Mouse (Mus musculus) cerebral cortex, adult 2 months (tissue): ENCODE results near the gene Gpr39.

Source experiments
- WGBS: fragments of 180-500 bp; shearing (Covaris S2); methylation state at CpG from one replicate; pipeline ENCODE4 v1.1.7; 2018; 5-methylcytosine and 5-hydroxymethylcytosine counted together

The Gpr39 gene

DNA sequence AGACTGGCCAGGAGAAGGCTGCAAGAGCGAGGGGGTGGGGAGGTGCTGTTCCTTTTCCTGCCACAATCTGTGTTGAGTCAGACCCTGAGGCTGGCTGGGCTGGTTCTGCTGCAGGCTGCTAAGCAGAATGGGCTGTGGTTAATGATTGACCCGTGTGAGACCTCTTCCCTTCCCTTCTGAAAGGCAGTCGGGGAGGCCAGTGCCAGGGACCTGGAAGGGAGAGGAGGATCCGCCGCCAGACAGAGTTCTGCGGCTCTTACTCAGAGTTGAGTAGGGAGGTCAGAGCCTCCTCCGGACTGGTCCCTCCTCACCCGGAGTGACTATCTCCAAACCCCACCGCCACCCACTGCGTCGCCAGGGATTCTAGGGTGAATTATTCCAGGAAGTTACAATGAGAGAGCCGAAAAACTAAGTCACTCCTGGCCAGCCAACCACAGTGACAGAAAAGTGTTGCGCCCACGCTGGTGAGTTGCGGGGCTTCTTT lies at the start of gene Gpr39:
Gene Gpr39, plus strand, starts transcription at position 206 of the 484 bp plus-strand sequence.
- 65% methylated on average over 15 of the region's 15 CpGs for WGBS

DNA sequence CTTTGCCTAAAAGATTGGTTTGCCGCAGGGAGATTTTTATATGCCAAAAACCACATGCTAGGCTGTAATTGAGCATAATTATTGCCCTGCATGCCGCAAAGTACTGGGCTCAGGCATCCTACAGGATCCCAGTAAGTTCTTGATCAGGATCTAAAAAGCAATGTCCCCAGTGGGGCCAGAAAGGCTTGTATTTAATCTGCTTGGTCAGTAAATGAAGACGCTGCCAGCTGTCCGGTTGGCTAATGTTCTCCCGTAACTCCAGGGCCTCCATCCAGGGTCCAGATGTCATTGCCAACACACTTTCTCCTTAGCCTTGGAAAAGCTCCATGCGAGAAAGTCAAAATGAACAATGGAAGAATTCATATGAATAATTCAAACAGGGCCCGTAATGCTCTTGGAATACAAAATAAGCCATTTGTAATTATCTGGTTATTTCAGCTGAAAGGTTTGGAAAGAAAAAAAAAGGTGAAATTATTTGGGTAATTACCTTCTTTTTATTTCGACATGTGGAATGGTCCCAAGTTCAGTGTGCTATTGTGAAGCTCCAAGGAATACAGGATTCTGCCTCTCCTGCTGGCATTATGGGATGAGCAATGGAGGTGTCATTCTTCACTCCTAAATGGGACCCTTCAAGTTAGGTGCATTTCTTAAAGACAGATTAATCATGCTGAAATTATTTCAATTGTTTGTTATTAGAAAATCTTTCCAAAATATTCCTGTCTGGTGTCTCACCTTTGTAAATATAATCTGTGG lies 37.1 kb upstream of the Gpr39 start:
- WGBS, result 57% methylated on average over 8 of the region's 8 CpGs

DNA sequence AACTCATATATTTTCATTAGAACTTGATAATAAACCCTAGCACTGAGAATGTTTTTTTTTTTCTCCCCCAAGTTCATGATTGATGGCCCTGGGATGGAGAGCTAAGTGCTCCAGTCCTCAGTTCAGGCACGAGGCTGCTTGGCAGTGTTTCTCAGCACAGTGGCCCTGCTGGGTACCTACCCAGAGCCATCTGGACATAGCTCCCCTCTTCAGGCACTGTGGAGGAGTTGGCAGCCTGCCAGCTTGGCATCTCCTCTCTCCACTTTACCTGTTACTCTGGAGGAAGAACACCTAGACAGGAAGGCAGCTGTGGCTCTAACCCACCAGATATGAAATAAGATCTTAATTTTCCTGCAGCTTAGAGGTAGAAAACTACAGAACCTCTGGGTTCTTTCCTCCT lies 33.2 kb upstream of the Gpr39 start:
- 46% methylated on average over 1 of the region's 1 CpGs for WGBS

DNA sequence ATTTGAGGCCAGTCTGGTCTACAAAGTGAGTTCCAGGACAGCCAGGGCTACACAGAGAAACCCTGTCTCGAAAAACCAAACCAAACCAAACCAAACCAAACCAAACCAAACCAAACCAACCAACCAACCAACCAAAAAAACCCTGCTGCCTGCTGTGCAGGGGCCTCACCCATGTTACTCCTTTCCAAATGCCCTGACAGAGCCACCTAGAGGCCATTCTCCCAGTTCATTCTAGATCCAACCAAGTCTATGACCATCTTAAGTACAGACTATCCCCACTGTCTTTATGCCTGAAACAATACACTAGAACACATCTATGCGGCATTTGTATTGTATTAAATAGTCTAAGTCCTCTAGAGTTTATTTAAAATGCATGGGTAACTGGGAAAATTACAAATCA lies 30.0 kb upstream of the Gpr39 start:
- 88% methylated on average over 2 of the region's 2 CpGs for WGBS

DNA sequence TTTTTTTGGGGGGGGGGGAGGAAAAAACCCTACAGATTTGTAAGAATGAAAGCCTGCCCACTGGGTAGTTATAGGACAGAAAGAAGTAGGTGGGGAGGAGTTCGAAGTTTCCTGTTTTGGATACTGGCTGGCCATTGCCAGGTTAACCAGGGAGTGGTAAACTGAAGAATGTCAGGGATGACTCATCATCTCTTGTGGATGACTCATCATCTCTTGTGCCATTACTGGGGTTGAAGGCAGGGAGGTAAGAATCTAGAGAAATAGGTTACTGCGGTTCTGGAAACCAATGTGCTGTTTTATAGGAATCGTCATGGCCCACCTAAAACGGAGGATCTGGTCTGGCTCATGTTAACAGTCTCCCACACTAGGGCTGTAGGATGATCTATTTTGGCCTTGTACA lies 28.8 kb upstream of the Gpr39 start:
- WGBS, result 73% methylated on average over 4 of the region's 4 CpGs

DNA sequence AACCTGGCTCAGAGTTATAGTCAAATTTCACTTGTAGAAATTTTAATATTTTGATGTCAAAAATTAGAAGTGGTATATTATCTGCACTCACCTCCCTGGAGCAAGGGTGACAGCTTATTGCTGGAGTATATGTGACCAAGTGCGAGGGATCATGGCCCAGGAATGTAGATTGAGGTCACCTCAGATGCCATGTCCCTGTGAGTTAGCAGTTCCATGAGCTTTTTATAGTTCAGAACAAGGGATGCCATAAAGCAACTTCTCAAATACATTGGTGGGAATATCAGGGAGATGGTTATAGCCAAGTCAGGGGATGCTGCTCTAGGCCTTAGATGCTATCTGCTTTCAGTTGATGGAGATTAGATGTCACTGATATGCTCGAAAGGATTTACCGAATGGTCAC lies 27.7 kb upstream of the Gpr39 start:
- 93% methylated on average over 3 of the region's 3 CpGs for WGBS

DNA sequence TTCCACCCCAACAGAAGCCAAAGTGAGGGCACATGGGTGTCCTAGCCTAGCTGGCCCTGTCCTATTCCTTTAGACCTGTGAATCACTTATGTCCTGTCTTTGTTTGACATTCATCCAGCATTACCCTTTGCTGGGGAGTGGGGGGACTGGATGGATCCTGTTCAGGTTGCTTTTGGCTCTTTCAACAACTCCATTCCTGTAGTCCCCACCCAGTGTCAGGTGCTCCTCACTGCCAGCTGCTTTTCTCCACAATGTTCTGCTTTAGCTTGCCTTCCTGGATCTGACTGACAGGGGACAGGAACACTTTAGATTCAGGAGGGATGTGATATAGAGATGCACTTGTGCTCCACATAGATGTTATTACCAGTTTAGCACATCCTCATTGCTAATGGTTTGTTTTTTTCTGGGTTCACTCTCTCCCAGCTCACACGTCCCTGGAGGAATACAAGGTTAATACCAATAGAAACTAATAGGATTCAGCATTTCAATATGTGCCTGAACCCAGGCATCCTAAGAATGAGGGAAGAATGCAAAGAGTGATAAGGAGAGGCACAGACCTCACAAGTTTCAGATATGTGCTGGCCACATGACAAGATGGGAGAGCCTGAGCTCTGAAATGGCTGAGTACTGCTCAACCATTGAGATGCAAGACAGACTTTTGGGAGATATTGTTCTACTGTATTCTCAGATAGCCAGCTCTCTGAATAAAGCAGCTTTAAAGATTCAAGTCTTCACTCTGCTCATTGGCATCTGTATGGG lies 23.8 kb upstream of the Gpr39 start:
- WGBS, result 87% methylated on average over 1 of the region's 1 CpGs

DNA sequence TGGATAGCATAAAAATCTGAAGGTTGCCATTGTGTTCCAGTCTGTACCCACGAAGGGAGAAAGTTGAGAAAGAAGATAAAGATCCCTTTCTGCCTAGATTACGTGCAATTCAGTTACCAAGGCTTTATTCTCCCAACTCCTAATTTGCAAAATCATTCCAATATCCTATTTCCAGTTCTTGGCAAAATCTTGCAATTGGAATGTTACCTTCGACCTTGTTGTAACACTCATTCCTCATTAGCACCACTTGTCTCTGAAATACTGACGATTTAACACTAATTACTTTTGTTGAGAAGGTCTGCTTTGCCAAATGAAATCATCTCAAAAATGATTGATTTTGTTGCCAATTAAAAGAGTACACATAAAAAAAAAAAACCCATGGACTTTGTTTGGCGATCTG lies 19.4 kb upstream of the Gpr39 start:
- 63% methylated on average over 5 of the region's 5 CpGs for WGBS

DNA sequence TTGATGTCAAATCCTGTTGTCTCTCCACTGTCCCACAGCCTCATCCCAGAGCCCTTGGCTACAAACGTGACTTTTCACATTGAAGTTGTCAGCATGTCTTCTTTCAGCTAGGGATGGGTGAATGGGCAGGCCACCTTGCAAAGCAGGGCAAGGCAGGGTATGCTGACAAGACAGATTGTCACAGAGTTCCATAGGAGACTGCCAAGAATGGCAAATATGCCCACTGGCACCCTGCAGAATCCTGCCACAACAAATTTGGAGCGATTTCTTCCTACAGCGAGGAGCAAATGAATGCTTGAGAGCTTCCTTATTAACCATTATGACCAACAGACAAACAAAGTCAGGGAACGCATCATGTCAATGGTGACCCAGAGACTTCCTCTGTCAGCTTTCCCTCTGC lies 16.6 kb upstream of the Gpr39 start:
- 79% methylated on average over 4 of the region's 4 CpGs for WGBS

DNA sequence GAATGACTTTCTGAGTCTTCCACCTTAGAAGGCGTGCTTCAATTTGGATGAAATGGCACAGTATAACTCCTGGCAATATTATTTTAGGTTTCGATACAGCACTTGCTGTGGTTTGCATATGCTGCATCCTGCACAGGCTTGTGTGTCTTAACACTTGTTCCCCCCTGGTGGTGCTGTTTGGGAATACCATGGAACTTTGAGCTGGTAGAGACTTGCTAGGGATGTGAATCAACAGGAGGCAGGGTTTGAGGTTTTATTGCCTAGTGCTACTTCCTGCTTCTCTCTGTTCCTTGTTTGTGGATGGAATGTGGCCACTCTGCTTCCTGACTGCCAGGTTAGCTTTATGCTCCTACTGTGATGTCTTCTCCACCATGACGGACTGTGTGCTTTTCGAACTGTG lies 15.9 kb upstream of the Gpr39 start:
- WGBS, result 94% methylated on average over 4 of the region's 4 CpGs

DNA sequence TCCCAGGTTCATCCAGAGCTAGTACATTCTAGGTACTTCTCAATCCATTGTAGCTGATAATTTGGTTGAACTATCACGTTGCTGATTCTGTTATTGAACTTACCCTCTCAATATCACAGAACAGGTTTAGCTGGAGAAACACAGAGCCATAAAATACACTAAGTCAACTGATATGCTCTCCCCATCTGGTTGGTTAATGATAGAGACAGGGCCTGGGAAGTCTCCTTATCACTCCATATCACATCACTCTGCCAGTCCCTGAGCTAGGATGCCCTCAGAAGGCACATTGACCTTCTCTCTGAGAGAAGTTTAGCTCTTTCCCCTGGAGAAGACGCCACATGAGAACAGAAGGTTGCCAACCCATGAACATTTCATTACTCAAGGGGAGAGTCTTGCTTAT lies 14.7 kb upstream of the Gpr39 start:
- WGBS, result 90% methylated on average over 2 of the region's 2 CpGs

DNA sequence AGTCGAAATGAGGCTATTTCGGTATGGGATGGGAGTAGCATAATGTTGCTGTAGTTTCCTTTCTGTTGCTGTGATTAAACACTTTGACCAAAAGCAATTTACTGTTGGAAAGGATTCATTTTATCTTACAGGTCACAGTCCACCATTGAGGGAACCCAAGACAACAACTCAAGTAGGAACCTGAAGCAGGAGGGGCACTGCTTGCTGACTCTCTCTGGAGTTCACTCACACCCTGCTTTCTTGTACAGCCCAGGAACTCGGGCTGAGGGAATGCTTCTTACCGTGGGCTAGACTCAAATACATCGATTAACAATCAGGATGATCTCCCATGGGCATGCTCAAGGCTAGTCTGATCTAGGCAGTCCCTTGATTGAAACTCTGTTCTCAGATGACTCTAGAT lies 14.1 kb upstream of the Gpr39 start:
- WGBS, result 88% methylated on average over 5 of the region's 5 CpGs

DNA sequence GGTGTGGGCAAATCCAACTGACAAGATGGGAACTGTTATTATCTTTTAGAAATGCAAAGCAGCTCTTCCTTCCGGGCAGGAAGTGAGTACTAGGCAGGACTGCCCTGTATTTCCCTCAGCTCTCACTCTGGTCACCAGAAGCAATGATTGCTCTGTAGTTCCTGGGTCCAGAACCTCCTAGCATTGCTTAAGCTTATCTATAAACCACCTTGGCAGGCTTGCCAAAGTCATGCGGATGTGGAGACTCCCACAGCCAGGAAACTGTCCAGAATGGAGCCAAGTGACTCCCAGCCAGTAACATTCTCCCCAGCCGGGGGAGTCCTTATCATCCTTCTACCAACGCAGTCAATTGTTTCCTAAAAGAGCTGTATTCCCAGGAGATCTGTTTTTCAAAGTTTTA lies 13.7 kb upstream of the Gpr39 start:
- 33% methylated on average over 4 of the region's 4 CpGs for WGBS

DNA sequence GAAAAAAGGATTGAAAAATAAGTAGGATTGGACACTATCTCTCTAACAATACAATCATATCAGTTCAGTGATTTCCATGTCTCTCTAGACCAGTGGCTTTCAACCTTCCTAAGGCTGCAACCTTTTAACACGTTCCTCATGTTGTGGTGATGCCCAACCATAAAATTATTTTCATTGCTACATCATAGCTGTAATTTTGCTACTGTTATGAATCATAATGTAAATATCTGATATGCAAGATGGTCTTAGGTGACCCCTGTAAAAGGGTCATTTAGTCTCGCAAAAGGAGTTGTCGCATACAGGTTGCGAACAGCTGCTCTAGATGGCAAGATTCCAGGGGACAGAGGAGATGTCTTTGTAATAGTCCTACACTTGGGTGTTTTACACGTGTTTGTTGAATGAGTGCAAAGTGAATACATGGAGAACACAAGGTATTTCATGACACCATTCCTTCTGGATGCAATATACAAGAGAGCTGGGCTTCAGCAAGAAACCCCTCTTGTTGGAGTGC lies 11.6 kb upstream of the Gpr39 start:
- 82% methylated on average over 5 of the region's 5 CpGs for WGBS

DNA sequence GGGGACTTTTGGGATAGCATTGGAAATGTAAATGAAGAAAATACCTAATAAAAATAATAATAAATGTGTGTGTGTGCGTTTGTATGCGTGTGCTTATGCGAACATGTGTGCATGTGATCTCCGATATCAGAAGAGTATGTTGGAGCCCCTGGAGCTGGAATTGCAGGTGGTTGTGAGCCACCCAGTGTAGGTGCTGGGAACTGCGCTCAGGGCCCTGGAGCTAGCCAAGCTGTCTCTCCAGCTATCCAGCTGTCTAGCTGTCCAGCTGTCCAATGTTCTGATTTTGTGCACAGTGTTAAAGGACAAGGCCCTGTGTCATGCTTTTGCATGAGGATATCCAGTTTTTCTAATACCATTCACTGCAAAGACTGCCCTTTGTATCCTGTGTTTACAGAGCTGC lies 7.8 kb upstream of the Gpr39 start:
- 86% methylated on average over 5 of the region's 5 CpGs for WGBS

DNA sequence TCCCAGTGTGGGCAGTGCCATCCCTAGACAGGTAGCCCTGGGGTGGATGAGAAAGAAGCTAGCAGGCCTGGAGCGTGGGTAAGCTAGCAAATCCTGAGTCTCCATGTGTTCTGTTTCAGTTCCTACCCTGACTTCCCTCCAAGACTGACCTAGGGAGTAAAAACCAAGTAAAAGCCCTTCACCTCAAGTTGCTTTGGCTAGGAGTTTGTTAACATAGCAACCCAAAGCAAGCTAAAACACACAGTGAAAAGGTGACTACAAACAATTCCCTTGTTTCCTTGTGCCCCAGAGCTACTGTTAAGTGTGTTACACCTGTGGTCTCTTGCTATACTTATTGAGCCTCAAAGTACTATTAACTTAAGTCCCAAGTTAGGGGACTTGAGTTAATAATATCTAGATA lies 1.6 kb upstream of the Gpr39 start:
- 97% methylated on average over 1 of the region's 1 CpGs for WGBS

DNA sequence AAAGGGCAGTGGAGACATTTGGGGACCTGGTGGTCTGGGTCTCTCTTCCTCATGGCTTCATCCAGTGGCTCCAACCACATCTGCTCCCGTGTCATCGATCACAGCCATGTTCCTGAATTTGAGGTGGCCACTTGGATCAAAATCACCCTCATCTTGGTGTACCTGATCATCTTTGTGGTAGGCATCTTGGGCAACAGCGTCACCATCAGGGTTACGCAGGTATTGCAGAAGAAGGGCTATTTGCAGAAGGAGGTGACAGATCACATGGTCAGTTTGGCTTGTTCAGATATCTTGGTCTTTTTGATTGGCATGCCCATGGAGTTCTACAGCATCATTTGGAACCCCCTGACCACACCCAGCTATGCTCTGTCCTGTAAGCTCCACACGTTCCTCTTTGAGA lies 491 bp downstream of the Gpr39 start:
- 91% methylated on average over 5 of the region's 5 CpGs for WGBS

DNA sequence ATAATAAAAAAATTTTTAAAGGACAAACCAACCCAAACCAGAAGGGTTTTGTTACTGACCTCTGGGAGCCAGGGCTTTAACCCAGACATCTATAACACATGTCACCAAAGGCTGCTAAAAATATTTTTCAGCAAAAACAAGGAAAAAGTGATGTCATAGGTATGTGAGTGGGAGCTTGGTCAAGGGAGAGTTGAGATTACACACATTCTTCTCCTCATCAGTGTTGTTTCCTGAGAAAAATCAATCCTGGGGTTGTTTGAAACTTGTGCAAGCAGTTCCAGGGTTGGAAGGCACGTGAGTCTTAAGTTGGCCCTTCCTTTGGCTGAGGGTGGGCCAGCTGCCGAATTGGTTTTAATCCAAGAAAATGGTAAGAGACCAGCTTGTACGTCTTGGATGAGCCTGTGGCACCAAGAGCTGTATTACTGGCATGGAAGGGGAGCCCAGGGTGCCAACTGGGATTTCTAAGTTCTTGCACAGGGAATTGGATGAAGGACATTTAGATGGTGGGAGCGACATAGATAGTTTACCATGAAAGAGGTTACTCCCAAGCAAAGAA lies 2.8 kb downstream of the Gpr39 start:
- 73% methylated on average over 4 of the region's 4 CpGs for WGBS

DNA sequence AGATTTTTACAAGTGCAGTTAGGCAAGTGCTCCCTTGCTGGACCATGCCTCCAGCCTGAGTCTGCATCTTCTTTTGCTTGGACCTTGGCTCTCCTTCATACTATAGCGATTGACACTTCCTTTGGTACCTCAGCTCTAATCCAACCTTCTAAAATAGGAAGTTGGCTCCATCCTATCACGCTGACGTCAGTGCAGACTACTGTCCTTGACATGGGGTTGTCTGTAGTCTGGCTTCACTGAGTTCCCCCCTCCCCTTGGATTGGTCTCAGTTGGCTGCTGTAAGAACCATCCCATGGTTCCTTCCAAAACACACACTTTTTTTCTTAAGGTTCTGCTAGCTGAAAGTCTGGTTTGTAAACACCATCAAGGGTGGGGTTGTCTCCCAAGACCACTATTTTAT lies 7.6 kb downstream of the Gpr39 start:
- WGBS, result 78% methylated on average over 3 of the region's 3 CpGs

DNA sequence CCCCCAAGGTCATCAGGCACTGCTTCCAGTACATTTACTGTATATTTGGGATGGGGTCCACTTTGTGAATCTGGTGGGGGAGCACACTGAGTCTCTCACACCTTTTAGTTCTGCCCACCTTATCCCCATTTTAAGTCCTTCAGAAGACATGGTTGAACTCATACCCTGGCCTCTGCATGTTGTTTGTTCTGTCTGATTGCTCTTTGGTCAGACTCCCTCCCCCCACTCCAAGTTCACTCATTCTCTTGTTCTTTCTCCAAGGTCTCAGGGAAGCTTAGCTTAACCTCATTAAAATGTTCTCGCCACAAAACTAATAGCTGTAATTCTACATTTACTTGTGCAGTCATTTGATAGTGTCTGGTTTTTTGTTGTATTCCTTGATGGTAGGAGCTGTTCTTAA lies 8.5 kb downstream of the Gpr39 start:
- 93% methylated on average over 1 of the region's 1 CpGs for WGBS

DNA sequence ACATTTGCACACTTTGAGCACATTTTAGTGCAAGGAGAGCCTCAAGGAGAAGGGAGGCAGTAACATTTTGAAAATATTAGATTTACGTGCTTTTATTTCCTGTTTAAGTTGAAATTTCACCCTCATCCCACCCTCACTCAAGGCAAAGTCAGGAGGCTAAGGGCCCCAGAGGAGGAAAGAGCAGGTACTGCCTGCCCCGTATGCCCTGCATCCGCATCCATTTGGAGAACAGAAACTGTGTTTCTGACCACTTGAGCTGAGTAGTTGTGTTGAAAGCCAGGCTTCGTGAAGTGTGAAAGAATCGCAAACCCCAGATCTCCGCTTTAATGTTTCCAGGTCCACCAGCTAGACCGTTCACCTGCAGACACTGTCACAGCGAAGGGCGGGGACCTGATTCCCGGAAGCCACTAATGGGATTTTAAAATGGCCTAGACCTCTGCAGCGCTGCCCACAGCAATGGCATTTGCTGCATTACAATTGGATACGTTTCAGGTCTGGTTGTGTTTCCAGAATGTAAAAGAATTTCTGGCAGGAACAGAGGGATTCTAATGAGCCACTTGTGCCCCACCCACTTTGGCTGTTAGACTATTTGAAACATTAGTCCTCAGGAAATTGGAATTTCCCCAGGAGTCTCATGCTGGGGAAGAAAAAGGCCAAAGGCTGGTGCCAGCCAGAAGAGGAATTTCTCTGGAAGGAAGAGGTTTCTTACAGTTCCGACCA lies 11.1 kb downstream of the Gpr39 start:
- WGBS, result 62% methylated on average over 13 of the region's 13 CpGs

DNA sequence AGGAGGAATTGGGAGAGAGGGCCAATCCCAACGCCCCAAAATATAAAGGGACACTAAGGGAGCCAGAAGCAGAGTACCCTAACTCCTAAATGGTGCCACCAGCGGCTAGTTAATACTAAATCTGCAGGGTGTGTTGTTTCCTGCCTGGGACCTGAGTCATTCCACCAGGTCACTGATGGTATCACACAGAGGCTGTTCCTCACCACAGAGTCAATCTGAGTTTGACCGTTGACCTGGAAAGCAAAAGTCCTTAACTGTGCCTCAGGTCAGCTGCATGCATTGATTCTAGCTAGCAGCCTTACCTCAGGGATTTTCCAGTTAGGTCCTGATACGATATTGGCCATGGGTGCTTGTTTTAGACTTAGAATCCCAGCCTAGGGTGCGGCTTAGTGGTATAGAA lies 17.5 kb downstream of the Gpr39 start:
- WGBS, result 85% methylated on average over 5 of the region's 5 CpGs
